Mouse (Mus musculus): ENCODE data around the gene Epn2. TPM values are rescaled to one million over a fixed set of nuclear protein-coding genes. Genes with fewer than 3 reads are reported as not detected.

Epn2 gene
- total RNA-seq, 2 experiments from 2014 or later = 0.38 TPM; not detected in 1

- ATAC-seq (replicated peaks; ENCODE audit: low FRiP score, low TSS enrichment, poor library complexity, severe bottlenecking) = no peak
Measured at GRCm38 (mm10) chr11:61547710-61548109, 31.8 kb downstream of the Epn2 start.

GRCm38 (mm10) chr11:61546452-61546851 is 33.0 kb downstream of the Epn2 start:
- ATAC-seq (replicated peaks; ENCODE audit: low FRiP score, low TSS enrichment, poor library complexity, severe bottlenecking) = no peak

GRCm38 (mm10) chr11:61545586-61545985 is 33.9 kb downstream of the Epn2 start:
- no peak for ATAC-seq (replicated peaks; ENCODE audit: low FRiP score, low TSS enrichment, poor library complexity, severe bottlenecking)

- no peak for ATAC-seq (replicated peaks; ENCODE audit: low FRiP score, low TSS enrichment, poor library complexity, severe bottlenecking)
Measured at GRCm38 (mm10) chr11:61541106-61541505, 38.4 kb downstream of the Epn2 start.

GRCm38 (mm10) chr11:61540642-61541041 is 38.8 kb downstream of the Epn2 start:
- no peak for ATAC-seq (replicated peaks; ENCODE audit: low FRiP score, low TSS enrichment, poor library complexity, severe bottlenecking)

GRCm38 (mm10) chr11:61537362-61537761 is 42.1 kb downstream of the Epn2 start:
- no peak for ATAC-seq (replicated peaks; ENCODE audit: low FRiP score, low TSS enrichment, poor library complexity, severe bottlenecking)

- ATAC-seq (replicated peaks; ENCODE audit: low FRiP score, low TSS enrichment, poor library complexity, severe bottlenecking) = no peak
Measured at GRCm38 (mm10) chr11:61536952-61537351, 42.5 kb downstream of the Epn2 start.

GRCm38 (mm10) chr11:61535530-61535929 is 44.0 kb downstream of the Epn2 start:
- no peak for ATAC-seq (replicated peaks; ENCODE audit: low FRiP score, low TSS enrichment, poor library complexity, severe bottlenecking)

GRCm38 (mm10) chr11:61533571-61533970 is 45.9 kb downstream of the Epn2 start:
- ATAC-seq (replicated peaks; ENCODE audit: low FRiP score, low TSS enrichment, poor library complexity, severe bottlenecking) = no peak

- no peak for ATAC-seq (replicated peaks; ENCODE audit: low FRiP score, low TSS enrichment, poor library complexity, severe bottlenecking)
Measured at GRCm38 (mm10) chr11:61532820-61533219, 46.7 kb downstream of the Epn2 start.

- no peak for ATAC-seq (replicated peaks; ENCODE audit: low FRiP score, low TSS enrichment, poor library complexity, severe bottlenecking)
Measured at GRCm38 (mm10) chr11:61529268-61529713, 50.2 kb downstream of the Epn2 start.

GRCm38 (mm10) chr11:61526872-61527271 is 52.6 kb downstream of the Epn2 start:
- no peak for ATAC-seq (replicated peaks; ENCODE audit: low FRiP score, low TSS enrichment, poor library complexity, severe bottlenecking)

GRCm38 (mm10) chr11:61519484-61520107 is 59.9 kb downstream of the Epn2 start:
- no peak for ATAC-seq (replicated peaks; ENCODE audit: low FRiP score, low TSS enrichment, poor library complexity, severe bottlenecking)

GRCm38 (mm10) chr11:61518871-61519270 is 60.6 kb downstream of the Epn2 start:
- no peak for ATAC-seq (replicated peaks; ENCODE audit: low FRiP score, low TSS enrichment, poor library complexity, severe bottlenecking)

GRCm38 (mm10) chr11:61517971-61518370 is 61.5 kb downstream of the Epn2 start:
- no peak for ATAC-seq (replicated peaks; ENCODE audit: low FRiP score, low TSS enrichment, poor library complexity, severe bottlenecking)

GRCm38 (mm10) chr11:61514953-61515352 is 64.5 kb downstream of the Epn2 start:
- peak; percentile 70; the same call in 1 of the 2 replicates for ATAC-seq (replicated peaks; ENCODE audit: low FRiP score, low TSS enrichment, poor library complexity, severe bottlenecking)

GRCm38 (mm10) chr11:61504713-61505257 is 74.7 kb downstream of the Epn2 start, which contains the start of gene B9d1:
Gene B9d1, plus strand, starts transcription at chr11:61505144.
- peak; percentile 91 for ATAC-seq (replicated peaks; ENCODE audit: low FRiP score, low TSS enrichment, poor library complexity, severe bottlenecking)

- no peak for ATAC-seq (replicated peaks; ENCODE audit: low FRiP score, low TSS enrichment, poor library complexity, severe bottlenecking)
Measured at GRCm38 (mm10) chr11:61503933-61504332, 75.6 kb downstream of the Epn2 start.

- no peak for ATAC-seq (replicated peaks; ENCODE audit: low FRiP score, low TSS enrichment, poor library complexity, severe bottlenecking)
Measured at GRCm38 (mm10) chr11:61498736-61499504, 80.6 kb downstream of the Epn2 start.

- no peak for ATAC-seq (replicated peaks; ENCODE audit: low FRiP score, low TSS enrichment, poor library complexity, severe bottlenecking)
Measured at GRCm38 (mm10) chr11:61497490-61497889, 82.0 kb downstream of the Epn2 start.

- ATAC-seq (replicated peaks; ENCODE audit: low FRiP score, low TSS enrichment, poor library complexity, severe bottlenecking) = no peak
Measured at GRCm38 (mm10) chr11:61495528-61495927, 84.0 kb downstream of the Epn2 start.

Measured in megakaryocyte-erythroid progenitor cell, adult 5-6 weeks (primary cell).